ENCODE assay signal across 17 mouse cellular contexts in genomic region chr1:73805156-73805555, GRCm38 (mm10).
A peak's percentile ranks its signal among the peaks of the same experiment; 100 is the strongest.
DNase-seq lines count a peak whose midpoint lies in the region; ATAC-seq and TF ChIP-seq lines count a peak whose summit lies in the region.
"Had no signal": no experiment of that assay in that cellular context is flagged by ENCODE, and none has a peak within 500 bp of the region (broad histone marks: within the 10 kb centered on the region; RNA-seq: fewer than 3 reads in every experiment).

No protein-coding gene starts in this region.

- ATAC-seq in midbrain, embryonic 11.5 days (ENCODE audit: low FRiP score): no peak
- ATAC-seq in hindbrain, embryonic 11.5 days (ENCODE audit: low FRiP score): no peak
- ATAC-seq: forebrain, embryonic 14.5 days; intestine, postnatal 0 days; liver, embryonic 12.5 days; midbrain, embryonic 16.5 days had no signal

- H3K4me1 ChIP-seq in midbrain, embryonic 10.5 days: no peaks in the 10 kb centered on the region
- H3K4me1 ChIP-seq in midbrain, embryonic 11.5 days (ENCODE audit: control insufficient read depth, insufficient read depth, low read length): no peaks in the 10 kb centered on the region
- no peaks in the 10 kb centered on the region for H3K4me1 ChIP-seq in lung, adult 2 months (ENCODE audit: control insufficient read depth, insufficient read depth, low read length)
- no peaks in the 10 kb centered on the region for H3K4me1 ChIP-seq in hindbrain, embryonic 11.5 days (replicated peaks; ENCODE audit: control insufficient read depth, insufficient read depth, low read length)
- H3K4me1 ChIP-seq: embryonic facial prominence, embryonic 15.5 days; limb, embryonic 10.5 days; liver, embryonic 12.5 days had no signal

- TF ChIP-seq CTCF in lung, adult 2 months (IDR thresholded peaks at IDR 0.05; ENCODE audit: insufficient read depth, low read length): no peak

- 88% methylated on average over 9 of the region's 9 CpGs for WGBS in midbrain, embryonic 10.5 days
- WGBS in midbrain, embryonic 11.5 days: 86% methylated on average over 9 of the region's 9 CpGs
- 62% methylated on average over 9 of the region's 9 CpGs for WGBS in lung, adult 2 months
- WGBS in hindbrain, embryonic 11.5 days: 89% methylated on average over 9 of the region's 9 CpGs

- H3K36me3 ChIP-seq in midbrain, embryonic 10.5 days: no peaks in the 10 kb centered on the region
- H3K36me3 ChIP-seq in midbrain, embryonic 11.5 days (ENCODE audit: control insufficient read depth, insufficient read depth, low read length): no peaks in the 10 kb centered on the region
- no peaks in the 10 kb centered on the region for H3K36me3 ChIP-seq in hindbrain, embryonic 11.5 days (ENCODE audit: control insufficient read depth, insufficient read depth, low read length)
- H3K36me3 ChIP-seq: embryonic facial prominence, embryonic 15.5 days; hindbrain, embryonic 10.5 days; limb, embryonic 10.5 days; liver, embryonic 12.5 days had no signal

- peaks cover 3% of the 10 kb centered on the region; the same call in 1 of the 2 replicates for H3K9me3 ChIP-seq in midbrain, embryonic 10.5 days (replicated peaks)
- H3K9me3 ChIP-seq in midbrain, embryonic 11.5 days (ENCODE audit: control insufficient read depth, low read length): no peaks in the 10 kb centered on the region; the same call in 1 of the 2 replicates
- no peaks in the 10 kb centered on the region for H3K9me3 ChIP-seq in hindbrain, embryonic 11.5 days (ENCODE audit: control insufficient read depth, low read length)
- H3K9me3 ChIP-seq: embryonic facial prominence, embryonic 15.5 days; limb, embryonic 10.5 days; liver, embryonic 12.5 days had no signal

- no peak overlapping the region for H3K4me2 ChIP-seq in midbrain, embryonic 11.5 days
- no peak overlapping the region for H3K4me2 ChIP-seq in hindbrain, embryonic 11.5 days (replicated peaks; ENCODE audit: low read depth, low read length)
- H3K4me2 ChIP-seq: embryonic facial prominence, embryonic 15.5 days; liver, embryonic 12.5 days had no signal

- H3K27me3 ChIP-seq in midbrain, embryonic 10.5 days (ENCODE audit: low read depth, poor library complexity, severe bottlenecking): no peaks in the 10 kb centered on the region
- H3K27me3 ChIP-seq in midbrain, embryonic 11.5 days (ENCODE audit: control insufficient read depth, insufficient read depth, low read length): no peaks in the 10 kb centered on the region
- no peaks in the 10 kb centered on the region for H3K27me3 ChIP-seq in hindbrain, embryonic 11.5 days (ENCODE audit: control insufficient read depth, insufficient read depth, low read length)
- H3K27me3 ChIP-seq: embryonic facial prominence, embryonic 15.5 days; liver, embryonic 12.5 days had no signal

- TF ChIP-seq POLR2A in lung, adult 2 months (IDR thresholded peaks at IDR 0.05; ENCODE audit: borderline replicate concordance, extremely low read depth, low read depth, low read length): no peak

- no peak overlapping the region for H3K4me3 ChIP-seq in midbrain, embryonic 10.5 days
- no peak overlapping the region for H3K4me3 ChIP-seq in midbrain, embryonic 11.5 days (ENCODE audit: low read depth, low read length)
- no peak overlapping the region for H3K4me3 ChIP-seq in lung, adult 2 months (replicated peaks; ENCODE audit: extremely low read depth, low read depth, low read length)
- H3K4me3 ChIP-seq in hindbrain, embryonic 11.5 days (ENCODE audit: low read depth, low read length): no peak overlapping the region
- H3K4me3 ChIP-seq: embryonic facial prominence, embryonic 15.5 days; hindbrain, embryonic 10.5 days; limb, embryonic 10.5 days; liver, embryonic 12.5 days had no signal

- no peak for DNase-seq in midbrain, embryonic 10.5 days (ENCODE audit: low spot score)
- DNase-seq in midbrain, embryonic 11.5 days (ENCODE audit: low spot score, missing footprints): no peak
- peak; percentile 58 for DNase-seq in heart, adult 8-10 months (ENCODE audit: low spot score)
- peak; percentile 17 for DNase-seq in lung, adult 2 months
- DNase-seq in skeletal muscle tissue, adult 2 months (ENCODE audit: low read depth, low spot score): peak; percentile 76
- DNase-seq in hindbrain, embryonic 11.5 days (ENCODE audit: low spot score): no peak
- DNase-seq in kidney, postnatal 14 days: no peak
- DNase-seq: adrenal gland, postnatal 10 days; cerebellum, adult 2 months had no signal

- no peak overlapping the region for H3K9ac ChIP-seq in midbrain, embryonic 11.5 days (ENCODE audit: low read length)
- no peak overlapping the region for H3K9ac ChIP-seq in hindbrain, embryonic 11.5 days (ENCODE audit: low read depth, low read length)
- H3K9ac ChIP-seq: embryonic facial prominence, embryonic 15.5 days; liver, embryonic 12.5 days had no signal

- H3K27ac ChIP-seq in midbrain, embryonic 10.5 days (replicated peaks): 0 out of 2 replicates have a peak overlapping the region, but pooled peaks have one; percentile 9
- H3K27ac ChIP-seq in midbrain, embryonic 11.5 days (ENCODE audit: low read depth, low read length): no peak overlapping the region
- H3K27ac ChIP-seq in hindbrain, embryonic 11.5 days (ENCODE audit: low read depth, low read length): no peak overlapping the region
- H3K27ac ChIP-seq: embryonic facial prominence, embryonic 15.5 days; hindbrain, embryonic 10.5 days; kidney, postnatal 0 days; limb, embryonic 10.5 days; liver, embryonic 12.5 days had no signal

Comparison
In these comparisons a context has a peak if more than half of its experiments do, and no peak if none do; other contexts are left out.
1. DNase-seq: peak in heart, adult 8-10 months (single experiment), lung, adult 2 months (single experiment) and skeletal muscle tissue, adult 2 months (single experiment); none in midbrain, embryonic 10.5 days (single experiment), midbrain, embryonic 11.5 days (single experiment), hindbrain, embryonic 11.5 days (single experiment) and kidney, postnatal 14 days (single experiment).